Comparison of ENCODE assay signal across 15 mouse cellular contexts in the genomic region with DNA sequence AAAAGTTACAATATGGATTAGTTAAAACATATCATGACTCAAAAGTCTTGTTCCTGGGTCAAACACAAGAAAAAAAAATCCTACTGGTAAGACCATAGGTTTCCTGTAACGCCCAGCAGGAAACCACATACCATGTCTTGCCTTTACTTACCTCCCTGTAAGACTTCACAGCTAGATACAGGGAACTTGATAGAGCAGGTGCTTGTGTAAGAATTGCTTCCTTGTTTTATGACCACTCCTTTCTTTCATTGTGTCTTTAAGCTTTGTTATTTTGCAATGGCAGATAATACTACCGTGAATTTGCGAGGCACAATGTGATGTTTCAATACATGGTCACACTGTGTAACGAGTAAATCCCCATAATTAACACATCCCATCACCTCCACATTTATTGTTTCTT.
"Had no signal": no experiment of that assay in that cellular context is flagged by ENCODE, and none has a peak within 500 bp of the region (broad histone marks: within the 10 kb centered on the region; RNA-seq: fewer than 3 reads in every experiment).

No protein-coding gene starts in this region.

- ATAC-seq: hindbrain, embryonic 16.5 days; inflammation-experienced regulatory T-cells, adult 6 months; intestine, embryonic 15.5 days; intestine, postnatal 0 days had no signal

- DNase-seq: gastrocnemius, postnatal 14 days; gastrocnemius, postnatal 36 days; heart, adult 18-20 months; heart, postnatal 10 days; heart, postnatal 4 days; kidney, adult 18-20 months; kidney, adult 8-10 months; kidney, postnatal 10 days; kidney, postnatal 25 days; kidney, postnatal 4 days; liver had no signal
